ENCODE assay signal across 8 mouse cellular contexts in genomic region chr15:100228535-100229336, GRCm38 (mm10). TPM values are rescaled to one million over a fixed set of nuclear protein-coding genes. Genes with fewer than 3 reads are reported as not detected.
DNase-seq lines count a peak whose midpoint lies in the region; ATAC-seq and TF ChIP-seq lines count a peak whose summit lies in the region.

No protein-coding gene starts in this region.

- no peak for ATAC-seq in limb, embryonic 14.5 days (ENCODE audit: low FRiP score, low read depth)
- no peak for ATAC-seq in activated CD4-positive, CD25-positive, alpha-beta regulatory T cell, adult 4 months

- peak overlapping the region; percentile 99 for H3K9ac ChIP-seq in limb, embryonic 14.5 days (ENCODE audit: low read depth, low read length, severe bottlenecking)

- no peak for TF ChIP-seq CTCF in small intestine, adult 2 months (IDR thresholded peaks at IDR 0.05; ENCODE audit: extremely low read depth, insufficient read length, insufficient replicate concordance, low read depth, low read length)

- peak overlapping the region; percentile 100 for H3K27ac ChIP-seq in forebrain, embryonic 10.5 days
- peak overlapping the region; percentile 100 for H3K27ac ChIP-seq in limb, embryonic 14.5 days (replicated peaks; ENCODE audit: low read depth, low read length)
- H3K27ac ChIP-seq in small intestine, adult 2 months (ENCODE audit: insufficient read depth, low read depth, low read length): peak overlapping the region; percentile 95

- peaks cover 3% of the 10 kb centered on the region; the same call in 1 of the 2 replicates for H3K9me3 ChIP-seq in forebrain, embryonic 10.5 days
- H3K9me3 ChIP-seq in limb, embryonic 14.5 days (ENCODE audit: control insufficient read depth, low read length): no peaks in the 10 kb centered on the region

- peak; percentile 33 for DNase-seq in embryo, embryonic 9.5 days (ENCODE audit: extremely low spot score)
- no peak for DNase-seq in embryo, embryonic 11 days
- peak; percentile 59 for DNase-seq in A20 (ENCODE audit: low read depth, low spot score)
- DNase-seq in forebrain, embryonic 10.5 days (ENCODE audit: extremely low spot score, low spot score): no peak
- DNase-seq in limb, embryonic 14.5 days (ENCODE audit: low spot score): no peak
- no peak for DNase-seq in left cerebral cortex, adult 9 months (ENCODE audit: low spot score in 2 of 2)

- no peak for TF ChIP-seq POLR2A in limb, embryonic 14.5 days (IDR thresholded peaks at IDR 0.05; ENCODE audit: borderline replicate concordance, extremely low read depth, insufficient read depth, insufficient read length)
- no peak for TF ChIP-seq POLR2A in small intestine, adult 2 months (IDR thresholded peaks at IDR 0.05; ENCODE audit: low read depth, low read length)

- no peaks in the 10 kb centered on the region for H3K27me3 ChIP-seq in forebrain, embryonic 10.5 days (ENCODE audit: poor library complexity, severe bottlenecking)
- no peaks in the 10 kb centered on the region for H3K27me3 ChIP-seq in limb, embryonic 14.5 days (ENCODE audit: control insufficient read depth, insufficient read depth, low read length)
- H3K27me3 ChIP-seq in small intestine, adult 2 months (ENCODE audit: control insufficient read depth, insufficient read depth, low read length): no peaks in the 10 kb centered on the region

- H3K4me3 ChIP-seq in forebrain, embryonic 10.5 days: peak overlapping the region; percentile 86
- H3K4me3 ChIP-seq in limb, embryonic 14.5 days (replicated peaks; ENCODE audit: low read length): peak overlapping the region; percentile 81
- H3K4me3 ChIP-seq in small intestine, adult 2 months (ENCODE audit: low read depth, low read length): peak overlapping the region; percentile 97

- 20% methylated on average over 16 of the region's 16 CpGs for WGBS in forebrain, embryonic 10.5 days
- WGBS in limb, embryonic 14.5 days: 10% methylated on average over 16 of the region's 16 CpGs
- 5% methylated on average over 16 of the region's 16 CpGs for WGBS in small intestine, adult 2 months

- peaks cover 23% of the 10 kb centered on the region for H3K4me1 ChIP-seq in forebrain, embryonic 10.5 days
- peaks cover 8% of the 10 kb centered on the region for H3K4me1 ChIP-seq in limb, embryonic 14.5 days (ENCODE audit: control insufficient read depth, insufficient read depth, low read length)
- peaks cover 11% of the 10 kb centered on the region; the same call in 1 of the 2 replicates for H3K4me1 ChIP-seq in small intestine, adult 2 months (ENCODE audit: control insufficient read depth, insufficient read depth, insufficient read length, low read length)

- H3K4me2 ChIP-seq in limb, embryonic 14.5 days (replicated peaks; ENCODE audit: low read depth, low read length, severe bottlenecking): peak overlapping the region; percentile 40

- H3K36me3 ChIP-seq in forebrain, embryonic 10.5 days (replicated peaks): peaks cover 49% of the 10 kb centered on the region
- H3K36me3 ChIP-seq in limb, embryonic 14.5 days (ENCODE audit: control insufficient read depth, insufficient read depth, low read length): peaks cover 9% of the 10 kb centered on the region
- peaks cover 7% of the 10 kb centered on the region for H3K36me3 ChIP-seq in small intestine, adult 2 months (ENCODE audit: control insufficient read depth, insufficient read depth, low read length)

RNA-seq across cellular contexts. Expression of gene Atf1, which starts 1.1 kb away (rescaled TPM):
- 41.4 and 42.7 TPM in 2 replicates for polyA plus RNA-seq in forebrain, embryonic 10.5 days (2016; fragmentation: Nextera tagmentation; extraction: Ambion mirVana)
- 44.2 and 49.4 TPM in 2 replicates for polyA plus RNA-seq in limb, embryonic 14.5 days (2012; rRNA removed)
- polyA plus RNA-seq in limb, embryonic 14.5 days (2014; fragmentation: Nextera tagmentation; extraction: Ambion mirVana): 32.8 and 43.1 TPM in 2 replicates
- 24.4 and 41.8 TPM in 2 replicates for polyA plus RNA-seq in small intestine, adult 2 months (2012; rRNA removed)
- polyA plus RNA-seq in activated CD4-positive, CD25-positive, alpha-beta regulatory T cell, adult 4 months (2017; shearing (Covaris generic)): 10 to 100 TPM; 29.9 to 35.7 TPM

RNA-seq across cellular contexts. Expression of gene Tmprss12, which starts 51.9 kb away (rescaled TPM):
- polyA plus RNA-seq in forebrain, embryonic 10.5 days (2016; fragmentation: Nextera tagmentation; extraction: Ambion mirVana): not detected in 2 replicates
- polyA plus RNA-seq in limb, embryonic 14.5 days (2012; rRNA removed): not detected in 2 replicates
- not detected in 2 replicates for polyA plus RNA-seq in limb, embryonic 14.5 days (2014; fragmentation: Nextera tagmentation; extraction: Ambion mirVana)
- polyA plus RNA-seq in small intestine, adult 2 months (2012; rRNA removed): not detected in 2 replicates
- polyA plus RNA-seq in activated CD4-positive, CD25-positive, alpha-beta regulatory T cell, adult 4 months (2017; shearing (Covaris generic)): not detected

Comparison
In these comparisons a context has a peak if more than half of its experiments do, and no peak if none do; other contexts are left out.
1. DNase-seq: peak in embryo, embryonic 9.5 days (single experiment) and A20 (single experiment); none in embryo, embryonic 11 days (single experiment), forebrain, embryonic 10.5 days (single experiment), limb, embryonic 14.5 days (single experiment) and left cerebral cortex, adult 9 months (0 of 2).
2. Peak in every context shown above with its lines, with median percentiles within 50 percentile points of each other: H3K27ac ChIP-seq and H3K4me3 ChIP-seq.